Mouse (Mus musculus) layer of hippocampus, postnatal 25 days (tissue): ENCODE results near the gene Ppp4r3b. TPM values are rescaled to one million over a fixed set of nuclear protein-coding genes. Genes with fewer than 3 reads are reported as not detected.
A peak's percentile ranks its signal among the peaks of the same experiment; 100 is the strongest.

Experiments
- DNase-seq, 2 experiments: peaks; one replicate each; pipeline ENCODE4 v3.0.0; 2022; ENCODE audit warnings: mixed read lengths in 2 of 2, low spot score in 1 of 2; ENCODE audit errors: extremely low spot score in 1 of 2
- total RNA-seq, 2 experiments: library from RNA; stranded (reverse); gene quantifications; 2 replicates each; pipeline ENCODE4 v1.2.3; 2021

Gene Ppp4r3b
- 10 to 100 TPM; 58.4 to 61.4 TPM for total RNA-seq

DNA sequence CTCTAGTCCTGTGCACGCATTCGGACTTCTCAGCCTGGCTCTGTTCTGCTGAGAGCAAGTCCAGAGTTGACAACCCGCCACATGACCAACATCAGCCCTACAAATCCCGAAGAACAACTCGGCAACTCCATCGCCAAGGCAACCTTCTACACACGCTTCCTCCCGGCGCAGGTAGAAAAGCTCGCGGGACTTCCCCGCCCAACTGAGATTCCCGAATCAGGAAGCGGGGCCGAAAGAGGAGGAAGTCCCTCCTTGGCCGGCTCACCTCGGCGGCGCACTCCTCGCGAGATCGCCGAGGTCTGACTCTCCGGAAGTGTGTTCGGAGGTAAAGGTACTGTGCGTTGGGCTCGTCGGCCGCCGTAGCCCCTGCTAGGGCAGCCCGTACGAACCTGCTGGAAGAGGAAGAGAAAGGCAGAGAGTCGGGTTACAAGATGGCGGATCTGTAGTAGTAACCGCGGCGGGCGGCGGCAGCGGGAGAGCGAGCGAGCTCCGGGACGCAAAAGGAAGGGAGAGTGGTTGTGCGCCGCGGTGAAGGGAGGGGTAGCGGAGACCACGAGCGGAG lies at the start of gene Ppp4r3b:
Ppp4r3b (plus strand) TSS at position 328 of the 562 bp plus-strand sequence.
- DNase-seq: peak; percentile 88 to 94

DNA sequence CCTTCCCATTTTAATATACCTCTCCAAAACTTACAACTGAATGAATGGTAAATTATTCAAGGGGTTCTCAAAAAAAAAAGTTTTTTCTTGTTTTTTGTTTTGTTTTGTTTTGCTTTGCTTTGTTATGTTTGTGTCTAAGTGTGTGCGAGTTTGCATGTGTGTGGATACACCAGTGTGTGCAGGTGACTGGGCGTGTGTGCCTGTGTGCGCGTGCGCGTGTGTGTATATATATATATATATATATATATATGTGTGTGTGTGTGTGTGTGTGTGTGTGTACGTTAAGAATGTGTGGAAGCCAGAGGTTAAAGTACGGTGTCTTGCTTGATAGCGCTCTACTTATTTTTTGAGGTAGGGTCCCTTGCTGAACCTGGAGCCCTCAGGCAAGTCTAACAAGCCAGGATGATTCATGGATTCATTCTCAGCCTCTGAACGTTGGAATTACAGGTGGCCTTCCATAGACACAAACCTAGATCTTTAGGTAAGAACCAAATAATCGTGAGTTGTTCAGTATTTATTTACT lies 42.8 kb upstream of the Ppp4r3b start:
- no peak for DNase-seq

DNA sequence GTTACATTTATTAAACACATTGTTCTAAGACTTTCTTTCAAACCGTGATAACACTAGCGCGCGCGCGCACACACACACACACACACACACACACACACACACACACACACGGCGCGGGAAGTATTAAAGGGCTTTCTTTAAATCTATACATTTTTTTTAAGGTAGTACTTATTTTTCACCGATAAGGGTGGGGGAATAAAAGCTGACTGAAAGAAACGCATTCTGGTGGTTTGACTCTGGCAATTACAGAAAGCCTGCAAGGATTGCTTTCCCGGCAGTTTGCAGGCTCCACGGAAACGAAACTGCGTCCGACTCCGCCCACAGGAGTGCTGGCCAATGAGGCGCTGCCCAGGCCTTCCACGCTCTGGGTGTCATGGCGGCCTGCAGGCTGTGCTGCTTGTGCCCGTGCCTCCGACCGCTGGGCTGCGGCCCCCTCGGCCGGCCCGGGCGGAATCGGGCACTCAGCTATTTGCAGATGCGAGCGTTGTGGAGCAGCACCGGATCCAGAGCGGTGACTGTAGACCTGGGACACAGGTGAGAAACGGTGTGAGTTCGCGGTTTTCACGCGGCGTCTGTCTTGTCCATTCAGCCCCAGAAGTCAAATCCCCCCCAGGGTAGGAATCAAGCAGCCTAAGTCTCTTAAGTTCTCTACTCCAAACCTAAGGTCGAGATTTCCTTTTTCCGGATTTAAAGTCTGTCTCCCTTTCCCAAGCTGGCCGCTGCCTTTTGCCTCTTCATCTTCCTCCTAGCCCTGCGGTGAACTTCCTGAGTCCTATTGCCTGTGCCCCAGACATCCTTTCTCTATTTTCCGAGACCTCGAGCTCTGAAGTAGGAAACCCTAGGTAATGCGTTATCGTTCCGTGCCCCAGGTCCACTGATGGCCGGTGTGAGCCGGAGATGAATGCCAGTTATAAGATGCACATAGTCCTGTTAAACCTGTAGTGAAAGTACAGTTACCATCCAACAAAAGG lies 42.0 kb upstream of the Ppp4r3b start, which contains the start of gene Pnpt1:
Pnpt1 (plus strand) TSS at position 360 of the 971 bp plus-strand sequence.
- peak; percentile 76 to 77 for DNase-seq

DNA sequence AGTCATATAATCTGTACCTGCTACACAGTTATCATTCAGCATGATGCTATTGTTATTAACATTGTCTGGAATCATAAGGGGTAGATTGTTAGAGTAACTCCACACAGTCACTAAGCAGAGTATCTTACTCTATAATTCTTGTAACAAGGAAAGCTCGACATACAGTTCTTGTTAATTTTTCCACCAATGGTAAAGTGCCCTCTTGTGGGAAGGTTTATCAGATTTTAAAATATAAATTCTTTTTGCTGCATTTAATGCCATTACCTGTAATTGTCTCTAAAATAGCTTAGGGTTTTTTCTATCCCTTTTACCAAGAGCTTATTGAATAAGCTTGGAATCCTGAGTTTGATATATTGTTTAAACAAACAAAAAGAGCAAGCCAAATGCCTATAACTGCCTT lies 32.0 kb upstream of the Ppp4r3b start:
- no peak for DNase-seq

DNA sequence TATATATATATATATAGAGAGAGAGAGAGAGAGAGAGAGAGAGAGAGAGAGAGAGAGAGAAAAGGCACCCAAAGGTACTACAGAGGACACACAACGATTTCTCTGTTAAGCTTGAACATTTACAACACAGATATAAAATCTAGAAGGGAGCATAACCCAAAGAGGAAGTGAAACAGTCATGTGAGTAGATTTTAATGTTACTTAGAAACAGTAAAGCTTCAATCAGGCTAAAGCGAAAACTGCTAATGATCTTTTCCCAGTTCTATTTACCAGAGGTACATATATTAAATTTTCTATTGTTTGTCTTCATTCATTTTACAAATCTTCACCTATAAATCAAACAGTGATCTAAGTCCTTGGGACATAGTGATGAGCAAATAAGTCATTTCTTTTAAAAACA lies 23.8 kb upstream of the Ppp4r3b start:
- DNase-seq: no peak

DNA sequence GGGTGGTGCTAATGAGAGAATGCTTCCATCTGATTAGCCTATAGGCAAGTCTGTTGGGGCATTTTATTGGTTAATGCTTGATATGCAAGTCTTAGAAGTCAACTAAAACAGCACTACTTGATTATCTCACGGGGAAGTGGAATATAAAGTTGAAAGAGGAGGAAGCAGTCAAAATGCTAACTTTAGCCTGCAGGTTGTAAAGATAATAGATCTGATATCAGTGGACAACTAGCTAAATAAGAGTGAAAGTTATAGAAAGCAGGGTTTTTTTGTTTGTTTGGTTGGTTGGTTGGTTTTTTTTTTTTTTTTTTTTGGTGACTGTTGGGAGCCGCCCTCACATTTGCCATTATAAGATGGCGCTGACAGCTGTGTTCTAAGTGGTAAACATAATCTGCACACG lies 9.1 kb upstream of the Ppp4r3b start:
- DNase-seq: no peak

DNA sequence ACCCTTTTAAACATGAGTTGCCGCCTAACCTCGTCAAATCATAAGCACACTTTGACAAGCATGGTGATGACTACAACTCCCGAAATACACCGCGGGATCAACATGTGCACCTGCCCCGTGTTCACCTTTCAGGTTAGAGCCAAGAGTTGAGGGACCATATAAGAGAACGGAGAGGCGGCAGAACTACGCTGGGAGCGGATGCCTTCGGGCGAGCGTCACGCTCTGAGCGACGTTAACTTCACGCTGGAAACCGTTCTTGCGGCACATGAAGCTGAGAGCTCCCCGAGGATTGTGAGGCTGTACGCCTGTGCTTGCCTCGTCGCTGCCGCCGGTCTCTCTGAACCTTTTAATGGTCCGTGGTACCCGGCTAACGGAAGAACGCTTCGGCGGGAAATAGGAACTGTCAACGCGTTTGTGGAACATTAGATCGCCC lies 715 bp upstream of the Ppp4r3b start:
- peak; percentile 26 to 45 for DNase-seq

DNA sequence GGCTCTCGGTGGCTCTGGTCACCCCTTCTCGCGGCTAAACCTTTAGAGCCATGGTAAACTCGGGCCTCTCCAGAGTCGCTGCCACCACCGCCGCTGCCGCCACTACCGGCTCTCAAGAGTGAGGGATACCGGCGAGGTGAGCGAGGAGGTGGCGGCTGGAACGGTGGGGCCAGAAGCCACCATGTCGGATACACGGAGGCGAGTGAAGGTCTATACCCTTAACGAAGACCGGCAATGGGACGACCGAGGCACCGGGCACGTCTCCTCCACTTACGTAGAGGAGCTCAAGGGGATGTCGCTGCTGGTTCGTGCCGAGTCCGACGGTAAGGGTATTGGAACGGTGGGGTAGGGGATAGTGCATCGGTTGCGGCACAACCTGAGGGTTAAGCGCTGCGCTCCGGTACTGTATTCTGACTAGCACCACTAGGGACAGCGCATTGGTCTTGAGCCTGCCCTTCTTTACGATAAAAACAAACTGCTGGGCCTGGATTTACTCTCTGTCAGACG lies 488 bp downstream of the Ppp4r3b start:
- DNase-seq: no peak

DNA sequence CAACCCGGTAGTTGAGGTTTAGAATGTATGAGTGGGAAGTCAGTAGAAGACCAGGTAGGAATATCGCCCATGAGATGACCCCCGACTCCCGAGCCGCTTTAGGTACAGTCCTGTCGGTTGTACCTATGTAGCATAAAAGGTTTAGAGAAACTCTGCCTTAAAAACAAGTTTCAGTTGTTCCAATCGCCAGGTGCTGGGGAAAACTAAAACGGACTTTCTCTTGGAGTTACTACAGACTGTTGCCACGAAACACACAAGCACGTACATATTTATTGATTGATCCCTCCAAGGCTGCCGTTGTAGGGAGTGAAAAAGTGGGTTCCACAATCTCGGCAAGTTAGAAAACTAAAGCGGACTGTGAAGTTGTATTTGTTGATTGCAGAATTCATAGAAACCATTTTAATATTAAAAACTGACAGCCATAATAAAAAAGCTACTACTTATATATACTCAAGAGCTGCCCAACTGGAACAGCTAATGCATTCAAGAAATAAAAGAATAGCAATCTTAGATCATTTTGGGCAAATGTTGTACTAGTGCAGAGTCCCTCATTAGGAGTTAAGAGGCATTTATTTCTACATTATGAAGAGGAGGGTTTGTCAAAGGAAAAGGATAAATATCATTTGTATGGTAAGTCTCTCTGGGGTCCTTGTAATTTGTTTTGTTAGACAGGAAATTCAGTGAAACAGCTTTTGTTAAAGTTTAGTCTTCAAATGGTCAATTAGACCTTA lies 1.2 kb downstream of the Ppp4r3b start:
- DNase-seq: no peak

DNA sequence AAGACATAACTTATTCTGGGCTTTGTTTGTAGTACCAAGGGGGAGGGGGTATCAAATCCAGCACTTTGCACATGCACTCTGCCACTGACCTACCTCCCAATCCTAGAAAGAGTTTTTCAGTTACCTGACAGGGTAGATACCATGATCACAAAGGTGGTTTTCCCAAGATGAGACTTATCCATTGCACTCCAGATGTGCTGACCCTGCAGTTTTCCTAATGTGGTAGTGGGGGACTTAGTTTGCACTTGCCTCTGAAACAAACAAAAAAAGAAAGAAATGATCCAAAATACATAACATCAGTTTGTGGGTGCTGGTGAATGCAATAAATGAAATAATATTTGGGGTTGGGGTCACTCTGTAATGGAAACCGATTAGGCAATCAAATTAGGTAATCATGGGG lies 6.6 kb downstream of the Ppp4r3b start:
- no peak for DNase-seq

DNA sequence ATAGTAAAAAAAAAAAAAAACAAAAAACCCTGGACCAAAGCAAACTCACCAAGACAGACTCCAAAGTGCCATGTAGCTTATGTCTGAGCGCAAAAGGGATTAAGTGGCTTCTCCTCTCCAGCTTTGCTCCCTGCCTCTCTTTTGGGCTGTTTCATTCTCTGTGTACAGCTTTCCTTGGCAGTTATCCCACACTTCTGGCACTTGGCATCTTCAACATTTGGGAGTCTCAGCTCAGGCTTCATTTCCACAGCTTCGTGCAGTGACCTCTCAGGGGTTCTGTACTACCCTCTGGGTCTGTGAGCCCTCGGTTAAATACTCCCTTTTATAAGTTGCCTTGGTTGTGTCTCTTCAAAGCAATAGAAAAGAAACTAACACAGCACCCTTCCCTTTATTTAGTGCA lies 8.0 kb downstream of the Ppp4r3b start:
- peak in 1 of 2 experiments; percentile 17 for DNase-seq

DNA sequence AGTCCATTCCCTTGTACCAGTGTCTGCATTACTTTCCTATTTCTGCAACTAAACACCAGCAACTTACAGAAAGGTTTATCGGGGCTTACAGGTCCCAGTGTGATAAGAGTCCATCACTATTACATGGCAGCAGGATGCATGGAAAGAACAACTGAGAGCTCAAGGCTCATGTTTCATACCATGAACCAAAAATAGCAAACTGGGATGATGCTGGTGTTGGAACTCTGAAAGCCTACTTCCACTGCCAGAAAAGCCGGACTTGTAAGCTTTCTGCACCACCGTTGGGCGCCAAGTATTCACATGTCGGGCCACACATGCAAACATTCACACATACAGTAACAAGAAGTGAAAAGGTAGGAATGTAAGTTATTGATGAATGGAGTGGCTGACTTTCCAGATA lies 9.1 kb downstream of the Ppp4r3b start:
- no peak for DNase-seq

DNA sequence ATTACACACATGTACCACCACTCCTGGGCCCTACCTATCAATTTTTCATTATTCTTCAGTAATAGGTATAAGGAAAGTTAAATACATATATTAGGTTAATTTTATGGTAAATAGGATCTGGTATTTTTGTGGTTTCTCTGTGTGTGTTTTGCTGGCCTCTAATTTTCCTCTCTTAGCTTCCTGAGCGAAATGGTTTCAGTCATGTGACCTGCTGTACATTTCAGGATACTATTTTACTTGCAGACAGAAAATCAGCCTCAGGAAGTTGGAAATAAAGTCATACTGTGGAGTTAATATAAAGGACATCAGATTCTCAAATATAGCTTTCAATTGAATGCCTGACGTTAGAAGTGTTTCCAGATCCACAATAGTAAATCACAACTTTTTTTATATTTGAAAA lies 16.3 kb downstream of the Ppp4r3b start:
- DNase-seq: no peak

DNA sequence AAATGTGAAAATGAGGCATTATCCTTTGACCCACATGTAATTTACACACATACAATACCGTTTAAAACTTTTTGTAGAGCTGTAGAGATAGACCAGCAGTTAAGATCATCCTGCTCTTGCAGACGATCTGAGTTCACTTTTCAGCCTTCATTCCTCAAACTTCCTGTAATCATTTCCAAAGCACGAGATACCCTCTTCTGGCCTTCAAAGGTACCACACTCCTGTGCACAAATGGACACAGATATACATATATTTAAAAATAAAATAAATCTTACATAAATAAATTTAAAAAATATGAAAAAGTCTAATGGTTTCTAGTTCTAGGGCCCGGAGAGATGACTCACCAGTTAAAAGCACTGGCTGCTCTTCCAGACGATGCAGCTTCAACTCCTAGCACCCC lies 31.0 kb downstream of the Ppp4r3b start:
- no peak for DNase-seq

DNA sequence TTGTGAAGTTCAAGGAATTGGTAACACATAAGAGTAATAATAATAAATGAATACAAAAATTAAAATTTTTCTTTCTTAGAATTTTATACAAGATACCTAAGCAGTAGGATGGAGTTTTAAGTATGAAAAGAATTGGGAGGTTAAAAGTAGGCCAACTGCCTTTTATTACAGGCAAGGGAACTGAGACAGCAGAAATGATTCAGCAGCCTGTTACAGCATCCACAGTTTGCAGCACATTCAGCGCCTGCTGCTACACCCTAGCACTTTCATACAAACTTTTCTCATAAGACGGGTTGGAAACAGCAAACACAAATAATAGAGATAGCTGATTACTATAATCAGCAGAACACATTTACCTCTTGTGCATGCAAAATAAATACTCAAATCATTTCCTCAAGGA lies 37.1 kb downstream of the Ppp4r3b start:
- DNase-seq: no peak

DNA sequence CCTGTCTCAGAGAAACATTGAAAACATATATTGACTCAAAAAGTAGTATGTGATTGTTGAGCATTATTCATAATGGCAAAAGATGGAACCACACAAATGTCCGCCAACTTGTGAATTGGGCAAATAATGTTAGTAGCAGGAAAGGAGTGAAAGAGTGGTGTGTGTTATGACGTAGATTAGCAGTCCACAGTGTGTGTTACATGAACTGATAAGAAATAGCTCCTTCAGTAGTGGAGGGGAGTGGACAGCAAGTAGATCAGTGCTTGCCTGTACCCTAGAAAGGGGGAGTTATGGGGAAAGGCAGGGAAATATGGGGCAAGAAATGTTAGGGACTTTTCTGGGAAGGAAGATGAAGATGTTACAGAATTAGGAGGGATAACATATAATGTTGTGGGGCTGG lies 43.5 kb downstream of the Ppp4r3b start:
- DNase-seq: no peak

DNA sequence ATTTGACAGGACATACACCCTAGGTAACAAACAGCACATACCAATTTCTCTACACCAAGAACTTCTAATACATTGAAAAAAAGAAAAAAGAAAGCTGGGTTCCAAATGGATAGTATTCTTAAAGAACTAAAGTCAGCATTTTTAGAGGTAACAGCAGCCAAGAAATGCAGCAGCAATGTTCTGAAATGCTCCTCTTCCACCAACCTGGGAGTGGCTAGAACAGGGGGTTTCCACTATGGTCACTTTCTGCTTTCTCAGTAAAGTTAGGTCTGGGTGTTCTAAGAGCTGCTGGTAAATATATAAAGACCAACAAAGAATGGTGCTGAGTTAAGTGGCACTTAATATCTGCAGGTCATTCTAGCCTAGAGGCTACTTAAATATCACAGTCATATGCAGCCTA lies 46.4 kb downstream of the Ppp4r3b start:
- DNase-seq: no peak

DNA sequence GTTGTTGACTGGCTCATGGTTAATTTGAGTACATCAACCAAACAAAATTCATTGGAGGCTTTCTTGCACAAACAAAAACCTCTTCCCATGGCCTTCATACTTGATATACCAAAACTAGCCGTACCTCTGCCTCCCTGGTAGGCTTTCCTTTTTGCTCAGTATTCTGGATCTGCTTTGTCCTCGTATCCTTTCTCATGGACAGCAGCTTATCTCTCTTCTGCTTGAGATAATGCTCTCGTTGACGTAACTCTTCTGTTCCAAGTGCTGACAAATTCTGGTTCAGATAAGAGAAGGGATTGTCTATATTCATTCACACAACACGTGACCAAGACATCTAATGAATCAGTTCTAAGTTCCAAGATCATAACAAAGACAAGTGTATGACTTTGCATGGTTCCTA lies 49.6 kb downstream of the Ppp4r3b start:
- DNase-seq: no peak

DNA sequence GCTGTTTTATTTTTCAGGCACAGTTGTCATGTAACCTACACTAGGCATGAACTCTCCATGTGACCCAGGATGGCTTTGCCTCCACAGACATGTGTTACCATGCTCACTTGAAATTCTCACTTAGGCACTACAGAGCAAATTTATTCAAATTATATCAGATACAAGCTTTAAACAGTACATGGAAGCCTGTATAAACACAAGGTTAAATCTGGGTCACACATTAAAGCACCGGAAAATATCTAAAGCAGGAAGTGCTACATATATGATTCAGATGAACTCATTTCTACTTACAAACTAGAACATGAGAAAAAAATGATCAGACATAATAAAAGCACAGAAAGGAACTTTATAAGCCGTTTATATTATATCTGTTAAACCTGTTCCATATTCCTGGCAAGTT lies 52.1 kb downstream of the Ppp4r3b start:
- DNase-seq: no peak

DNA sequence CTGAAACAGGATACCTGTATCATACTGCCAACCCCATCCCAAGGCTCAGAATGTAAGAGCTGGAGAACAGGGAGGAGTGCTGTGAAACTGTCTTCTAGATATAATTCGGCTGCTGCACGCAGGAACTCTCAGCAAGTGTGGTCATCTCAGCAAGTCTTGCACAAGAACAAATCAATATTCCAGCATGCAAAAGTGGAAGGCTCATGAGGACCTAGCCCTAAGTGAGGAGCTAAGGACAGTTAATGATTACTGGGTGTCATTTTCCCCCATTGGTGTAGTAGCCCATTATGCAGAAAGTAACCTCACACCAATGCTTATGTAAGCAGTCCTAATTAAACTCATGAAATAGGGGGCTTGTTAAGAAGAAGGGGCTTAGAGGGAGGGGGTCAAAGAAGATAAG lies 56.3 kb downstream of the Ppp4r3b start:
- no peak for DNase-seq

DNA sequence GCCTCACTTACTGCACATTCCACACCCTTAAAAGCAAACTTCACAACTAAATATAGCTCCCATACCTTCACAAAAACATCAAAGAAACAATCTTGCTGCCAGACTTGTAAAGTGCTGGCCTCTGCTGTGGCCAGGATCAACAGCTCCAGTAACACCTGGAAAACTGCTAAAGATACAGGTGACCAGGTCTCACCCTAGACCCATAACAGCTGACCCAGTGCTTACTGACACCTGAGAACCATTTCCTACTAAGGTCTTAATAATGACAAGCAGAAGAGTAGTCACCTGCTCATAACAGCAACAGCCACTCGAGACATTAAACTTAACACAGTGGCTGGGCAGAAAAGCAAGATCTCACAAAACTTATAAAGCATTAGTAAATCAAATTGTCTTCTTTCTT lies 60.9 kb downstream of the Ppp4r3b start:
- DNase-seq: no peak
